Mouse (Mus musculus): Measurements from ENCODE around the gene Abtb2. TPM values are rescaled to one million over a fixed set of nuclear protein-coding genes. Genes with fewer than 3 reads are reported as not detected.

Gene Abtb2
- polyA plus RNA-seq, 1 experiment from 2014 or later = 13.1 TPM

- no peaks in the 10 kb centered on the region for H3K9me3 ChIP-seq
- no peak overlapping the region for H3K4me3 ChIP-seq
- H3K36me3 ChIP-seq (replicated peaks) = no peaks in the 10 kb centered on the region
- no peaks in the 10 kb centered on the region for H3K27me3 ChIP-seq (replicated peaks; ENCODE audit: low read depth, poor library complexity, severe bottlenecking)
- H3K4me1 ChIP-seq = peaks cover 47% of the 10 kb centered on the region
- no peak overlapping the region for H3K27ac ChIP-seq (replicated peaks)
- no peak for DNase-seq (ENCODE audit: low spot score)
Observed at GRCm38 (mm10) chr2:103687888-103688287, 121.8 kb downstream of the Abtb2 start.

- no peak for DNase-seq (ENCODE audit: low spot score)
- Histone ChIP-seq H3K27ac (replicated peaks) (peak overlapping the region; percentile 73; the same call in 1 of the 2 replicates), H3K4me1 (peaks cover 47% of the 10 kb centered on the region), H3K9me3 (no peaks in the 10 kb centered on the region), H3K36me3 (replicated peaks) (no peaks in the 10 kb centered on the region), H3K27me3 (replicated peaks; ENCODE audit: low read depth, poor library complexity, severe bottlenecking) (no peaks in the 10 kb centered on the region), H3K4me3 (no peak overlapping the region)
- 47% methylated on average over 6 of the region's 6 CpGs for WGBS
Observed at GRCm38 (mm10) chr2:103690425-103690824, 124.3 kb downstream of the Abtb2 start.

DNA sequence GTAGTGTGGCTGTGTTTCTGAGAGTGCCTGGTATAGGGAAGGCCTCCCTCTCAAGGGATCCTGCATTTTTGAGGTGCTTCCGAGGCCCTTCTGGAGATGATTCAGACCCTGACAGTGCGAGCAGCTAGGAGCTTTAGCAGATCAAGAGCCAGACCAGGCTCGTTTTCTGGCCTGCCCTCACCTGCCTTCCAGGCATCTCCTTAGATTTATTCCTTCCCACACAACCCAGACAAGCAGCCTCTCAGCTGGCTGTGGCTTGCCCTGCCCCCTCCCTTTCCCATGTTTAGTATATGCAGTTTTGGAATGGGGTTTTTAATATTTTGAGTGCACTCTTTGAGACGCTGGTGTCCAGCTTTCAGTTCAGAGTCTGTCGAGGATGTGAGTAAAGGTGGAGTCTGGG, 124.7 kb downstream of the Abtb2 start:
- Histone ChIP-seq H3K9me3 (no peaks in the 10 kb centered on the region), H3K36me3 (replicated peaks) (no peaks in the 10 kb centered on the region), H3K27me3 (replicated peaks; ENCODE audit: low read depth, poor library complexity, severe bottlenecking) (no peaks in the 10 kb centered on the region), H3K27ac (replicated peaks) (peak overlapping the region; percentile 73), H3K4me1 (peaks cover 47% of the 10 kb centered on the region), H3K4me3 (no peak overlapping the region)
- DNase-seq (ENCODE audit: low spot score) = no peak
- 41% methylated on average over 5 of the region's 5 CpGs for WGBS

GRCm38 (mm10) chr2:103691278-103691677, 125.2 kb downstream of the Abtb2 start:
- Histone ChIP-seq H3K27me3 (replicated peaks; ENCODE audit: low read depth, poor library complexity, severe bottlenecking) (no peaks in the 10 kb centered on the region), H3K36me3 (replicated peaks) (no peaks in the 10 kb centered on the region), H3K27ac (replicated peaks) (no peak overlapping the region), H3K9me3 (no peaks in the 10 kb centered on the region), H3K4me1 (peaks cover 45% of the 10 kb centered on the region), H3K4me3 (no peak overlapping the region)
- WGBS = 83% methylated on average over 1 of the region's 1 CpGs
- DNase-seq (ENCODE audit: low spot score) = no peak

GRCm38 (mm10) chr2:103692810-103693209, 126.7 kb downstream of the Abtb2 start:
- WGBS = 87% methylated on average over 1 of the region's 1 CpGs
- Histone ChIP-seq H3K27ac (replicated peaks) (no peak overlapping the region), H3K36me3 (replicated peaks) (no peaks in the 10 kb centered on the region), H3K4me1 (peaks cover 37% of the 10 kb centered on the region), H3K27me3 (replicated peaks; ENCODE audit: low read depth, poor library complexity, severe bottlenecking) (no peaks in the 10 kb centered on the region), H3K4me3 (no peak overlapping the region), H3K9me3 (no peaks in the 10 kb centered on the region)
- DNase-seq (ENCODE audit: low spot score) = no peak

DNA sequence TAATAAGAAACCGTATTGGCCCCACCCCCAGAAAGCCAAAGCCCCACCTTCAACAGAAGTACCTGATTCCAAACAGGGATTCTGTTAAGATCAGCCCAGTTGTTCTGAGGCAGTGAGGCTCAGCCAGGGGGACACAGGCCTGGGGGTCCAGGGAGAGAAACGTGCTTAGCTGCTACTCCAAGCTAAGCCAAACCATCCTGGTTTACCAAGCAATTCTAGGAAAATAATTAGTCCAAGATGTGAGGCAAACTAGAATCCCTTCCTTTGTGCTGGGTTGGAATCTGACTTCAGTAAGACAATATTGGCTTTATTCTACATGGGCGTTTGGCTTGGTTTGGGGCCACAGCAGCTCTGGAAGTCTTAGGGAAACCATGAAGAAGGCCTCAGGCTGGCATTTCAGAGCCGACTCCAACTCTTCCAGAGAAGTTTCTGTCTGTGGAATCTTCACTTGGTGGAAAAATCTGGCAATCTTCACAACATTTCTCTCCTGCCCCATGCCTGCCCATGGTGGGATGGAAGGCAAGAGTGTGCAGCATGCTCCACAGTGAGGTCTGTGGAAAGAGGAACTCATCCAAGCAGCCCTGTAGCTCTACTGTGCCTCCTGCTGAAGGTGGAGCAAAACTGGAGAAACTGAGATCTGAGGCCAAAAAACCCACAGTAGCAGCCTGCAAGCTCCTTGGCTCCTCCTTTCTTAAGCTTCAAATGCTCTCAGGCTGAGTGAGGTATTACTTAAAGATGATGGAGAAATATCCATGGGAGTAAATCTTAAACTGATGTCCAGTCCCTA, 128.9 kb downstream of the Abtb2 start:
- Histone ChIP-seq H3K27me3 (replicated peaks; ENCODE audit: low read depth, poor library complexity, severe bottlenecking) (no peaks in the 10 kb centered on the region), H3K27ac (replicated peaks) (peak overlapping the region; percentile 80), H3K36me3 (replicated peaks) (no peaks in the 10 kb centered on the region), H3K9me3 (no peaks in the 10 kb centered on the region), H3K4me1 (peaks cover 37% of the 10 kb centered on the region), H3K4me3 (no peak overlapping the region)
- WGBS = 35% methylated on average over 4 of the region's 4 CpGs
- DNase-seq (ENCODE audit: low spot score) = peak; percentile 58

GRCm38 (mm10) chr2:103696177-103696576, 130.1 kb downstream of the Abtb2 start:
- H3K36me3 ChIP-seq (replicated peaks) = no peaks in the 10 kb centered on the region
- no peak for DNase-seq (ENCODE audit: low spot score)
- H3K27ac ChIP-seq (replicated peaks) = no peak overlapping the region
- peaks cover 33% of the 10 kb centered on the region for H3K4me1 ChIP-seq
- no peaks in the 10 kb centered on the region for H3K9me3 ChIP-seq
- 76% methylated on average over 3 of the region's 3 CpGs for WGBS
- no peaks in the 10 kb centered on the region for H3K27me3 ChIP-seq (replicated peaks; ENCODE audit: low read depth, poor library complexity, severe bottlenecking)
- H3K4me3 ChIP-seq = no peak overlapping the region

DNA sequence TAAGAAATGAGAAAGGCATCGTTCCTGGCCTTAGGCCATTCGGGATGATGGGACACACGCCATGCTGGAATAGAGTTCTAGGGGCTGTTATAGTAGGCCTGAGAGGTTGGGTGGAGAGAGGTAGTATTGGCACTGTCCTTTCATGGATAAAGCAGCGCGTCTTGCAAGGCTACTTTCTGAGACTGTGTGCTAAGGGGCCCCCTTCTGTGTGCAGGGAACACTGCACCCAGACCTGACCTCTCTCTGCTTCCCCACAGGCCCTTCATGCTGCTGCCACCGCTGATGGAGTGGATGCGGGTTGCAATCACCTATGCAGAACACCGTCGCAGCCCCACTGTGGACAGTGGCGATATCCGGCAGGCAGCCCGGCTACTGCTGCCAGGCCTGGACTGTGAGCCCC, 134.4 kb downstream of the Abtb2 start:
- peak overlapping the region; percentile 10; the same call in 1 of the 2 replicates for H3K27ac ChIP-seq (replicated peaks)
- DNase-seq (ENCODE audit: low spot score) = peak; percentile 40
- no peaks in the 10 kb centered on the region for H3K27me3 ChIP-seq (replicated peaks; ENCODE audit: low read depth, poor library complexity, severe bottlenecking)
- peaks cover 16% of the 10 kb centered on the region for H3K4me1 ChIP-seq
- no peak overlapping the region for H3K4me3 ChIP-seq
- WGBS = 79% methylated on average over 12 of the region's 12 CpGs
- H3K9me3 ChIP-seq = no peaks in the 10 kb centered on the region
- peaks cover 34% of the 10 kb centered on the region for H3K36me3 ChIP-seq (replicated peaks)

DNA sequence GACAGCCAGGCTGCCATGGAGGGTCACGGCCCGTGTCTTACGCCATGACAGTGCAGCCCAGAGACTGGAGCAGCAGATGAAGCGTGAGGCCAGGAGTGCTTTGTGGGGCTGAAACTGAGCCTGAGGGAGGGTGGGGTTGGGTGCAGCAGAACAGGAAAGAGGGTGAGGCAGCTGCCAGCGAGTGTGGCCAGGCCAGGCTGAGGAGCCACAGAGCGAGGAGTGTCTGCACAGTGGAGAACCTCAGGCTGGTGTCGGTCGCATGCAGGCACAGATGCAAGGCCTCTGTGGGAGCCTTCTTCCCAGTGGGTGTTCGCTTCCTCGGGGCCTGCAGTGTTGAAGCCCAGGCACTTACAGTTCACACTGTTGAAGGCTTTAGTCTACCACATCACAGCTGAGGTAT, 137.2 kb downstream of the Abtb2 start:
- Histone ChIP-seq H3K4me1 (peaks cover 18% of the 10 kb centered on the region), H3K9me3 (no peaks in the 10 kb centered on the region), H3K27ac (replicated peaks) (no peak overlapping the region), H3K4me3 (no peak overlapping the region), H3K27me3 (replicated peaks; ENCODE audit: low read depth, poor library complexity, severe bottlenecking) (no peaks in the 10 kb centered on the region), H3K36me3 (replicated peaks) (peaks cover 62% of the 10 kb centered on the region)
- no peak for DNase-seq (ENCODE audit: low spot score)
- WGBS = 87% methylated on average over 10 of the region's 10 CpGs

DNA sequence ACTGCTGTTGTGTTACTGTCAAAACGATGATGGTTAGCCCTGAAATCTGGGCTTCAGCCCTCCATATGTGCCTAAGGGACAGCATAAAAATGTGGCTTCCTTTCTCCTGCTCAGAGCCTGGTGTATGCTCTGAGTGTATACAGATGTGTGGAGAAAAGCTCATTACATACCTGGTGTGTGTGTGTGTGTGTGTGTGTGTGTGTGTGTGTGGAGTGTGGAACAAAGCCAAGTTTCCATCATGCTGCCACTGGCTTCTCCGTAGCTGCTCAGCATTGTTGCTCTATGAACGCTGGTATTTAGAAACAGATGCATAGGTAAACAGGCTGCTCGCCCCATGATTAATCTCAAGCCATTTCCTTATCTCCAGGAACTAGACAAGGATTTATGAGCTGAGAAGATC, 137.8 kb downstream of the Abtb2 start:
- DNase-seq (ENCODE audit: low spot score) = no peak
- Histone ChIP-seq H3K36me3 (replicated peaks) (peaks cover 67% of the 10 kb centered on the region), H3K27ac (replicated peaks) (no peak overlapping the region), H3K4me1 (peaks cover 18% of the 10 kb centered on the region), H3K9me3 (no peaks in the 10 kb centered on the region), H3K27me3 (replicated peaks; ENCODE audit: low read depth, poor library complexity, severe bottlenecking) (no peaks in the 10 kb centered on the region), H3K4me3 (no peak overlapping the region)
- 90% methylated on average over 4 of the region's 4 CpGs for WGBS

GRCm38 (mm10) chr2:103705826-103706225, 139.7 kb downstream of the Abtb2 start:
- no peak for DNase-seq (ENCODE audit: low spot score)
- Histone ChIP-seq H3K27ac (replicated peaks) (peak overlapping the region; percentile 24; the same call in 1 of the 2 replicates), H3K9me3 (no peaks in the 10 kb centered on the region), H3K27me3 (replicated peaks; ENCODE audit: low read depth, poor library complexity, severe bottlenecking) (no peaks in the 10 kb centered on the region), H3K4me3 (no peak overlapping the region), H3K4me1 (peaks cover 14% of the 10 kb centered on the region), H3K36me3 (replicated peaks) (peaks cover 82% of the 10 kb centered on the region)
- WGBS = 89% methylated on average over 4 of the region's 4 CpGs

DNA sequence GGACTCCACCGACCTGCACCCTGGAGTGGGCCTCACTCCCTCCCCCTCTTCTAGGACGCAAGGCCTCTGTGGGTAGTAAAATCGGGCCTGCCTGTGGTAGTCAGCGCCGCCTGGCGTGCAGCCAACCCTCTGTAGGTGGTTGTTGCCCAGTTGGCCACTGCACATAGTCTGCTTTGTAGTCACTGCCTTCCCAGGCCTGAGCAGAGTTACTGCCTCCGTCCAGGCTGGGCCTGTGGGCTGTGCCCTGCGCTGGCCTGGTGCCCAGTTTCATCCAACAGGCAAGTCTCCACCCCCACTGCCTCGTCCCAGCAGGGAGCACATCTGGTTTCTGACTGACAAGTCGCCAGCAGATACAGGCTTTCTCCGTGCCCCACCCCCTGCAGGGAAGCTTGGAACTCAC, 140.1 kb downstream of the Abtb2 start:
- Histone ChIP-seq H3K27me3 (replicated peaks; ENCODE audit: low read depth, poor library complexity, severe bottlenecking) (no peaks in the 10 kb centered on the region), H3K36me3 (replicated peaks) (peaks cover 86% of the 10 kb centered on the region), H3K4me3 (no peak overlapping the region), H3K9me3 (no peaks in the 10 kb centered on the region), H3K4me1 (peaks cover 14% of the 10 kb centered on the region), H3K27ac (replicated peaks) (peak overlapping the region; percentile 24)
- DNase-seq (ENCODE audit: low spot score) = no peak
- 50% methylated on average over 11 of the region's 11 CpGs for WGBS

- Histone ChIP-seq H3K4me1 (peaks cover 14% of the 10 kb centered on the region), H3K4me3 (no peak overlapping the region), H3K27ac (replicated peaks) (no peak overlapping the region), H3K36me3 (replicated peaks) (peaks cover 90% of the 10 kb centered on the region), H3K9me3 (no peaks in the 10 kb centered on the region), H3K27me3 (replicated peaks; ENCODE audit: low read depth, poor library complexity, severe bottlenecking) (no peaks in the 10 kb centered on the region)
- no peak for DNase-seq (ENCODE audit: low spot score)
- 86% methylated on average over 6 of the region's 6 CpGs for WGBS
Observed at GRCm38 (mm10) chr2:103707056-103707776, 141.1 kb downstream of the Abtb2 start.

All from embryonic facial prominence, embryonic 10.5 days (tissue).